Mouse (Mus musculus) c-Kit-positive CD71-positive TER-119-positive erythroid progenitor cells, embryonic 14.5 days (primary cell): ENCODE measurements around the gene Grhl3.
"Not testable (repeated sequence)": the region's sequence is repeated elsewhere in the genome, so short reads cannot be mapped to it uniquely, and the experiment has no call there.

Experiments used
- DNase-seq: peaks from one replicate; pipeline ENCODE4 v3.0.0-alpha.2; 2013; ENCODE audit warnings: low spot score

Gene Grhl3

GRCm38 (mm10) chr4:135573251-135573808 is at the start of gene Grhl3:
Grhl3 (minus strand) TSS chr4:135573630.
- no peak for DNase-seq

- DNase-seq = no peak
These were observed 48.9 kb upstream of the Grhl3 start for GRCm38 (mm10) chr4:135622290-135622689.

- no peak for DNase-seq
These were observed 47.0 kb upstream of the Grhl3 start for GRCm38 (mm10) chr4:135620461-135620860.

GRCm38 (mm10) chr4:135617783-135618470 is 44.5 kb upstream of the Grhl3 start:
- DNase-seq = no peak

- DNase-seq = no peak
These were observed 43.6 kb upstream of the Grhl3 start for GRCm38 (mm10) chr4:135617038-135617437.

- DNase-seq = not testable (repeated sequence)
These were observed 41.9 kb upstream of the Grhl3 start for GRCm38 (mm10) chr4:135615307-135615706.

GRCm38 (mm10) chr4:135609986-135610385 is 36.6 kb upstream of the Grhl3 start:
- DNase-seq = no peak

- DNase-seq = no peak
These were observed 34.8 kb upstream of the Grhl3 start for GRCm38 (mm10) chr4:135607979-135608885.

GRCm38 (mm10) chr4:135606271-135606670 is 32.8 kb upstream of the Grhl3 start:
- DNase-seq = no peak

GRCm38 (mm10) chr4:135601530-135601929 is 28.1 kb upstream of the Grhl3 start:
- DNase-seq = no peak

- no peak for DNase-seq
These were observed 26.2 kb upstream of the Grhl3 start for GRCm38 (mm10) chr4:135599497-135600182.

- DNase-seq = no peak
These were observed 25.6 kb upstream of the Grhl3 start for GRCm38 (mm10) chr4:135598998-135599397.

GRCm38 (mm10) chr4:135597571-135597970 is 24.1 kb upstream of the Grhl3 start:
- DNase-seq = no peak

- no peak for DNase-seq
These were observed 22.5 kb upstream of the Grhl3 start for GRCm38 (mm10) chr4:135595943-135596342.

GRCm38 (mm10) chr4:135591610-135592304 is 18.3 kb upstream of the Grhl3 start:
- DNase-seq = no peak

- no peak for DNase-seq
These were observed 17.7 kb upstream of the Grhl3 start for GRCm38 (mm10) chr4:135591086-135591485.

GRCm38 (mm10) chr4:135584838-135585237 is 11.4 kb upstream of the Grhl3 start:
- DNase-seq = no peak

- no peak for DNase-seq
These were observed 7.9 kb upstream of the Grhl3 start for GRCm38 (mm10) chr4:135581222-135581910.

GRCm38 (mm10) chr4:135579695-135580094 is 6.3 kb upstream of the Grhl3 start:
- no peak for DNase-seq

- DNase-seq = no peak
These were observed 5.1 kb upstream of the Grhl3 start for GRCm38 (mm10) chr4:135578490-135578889.
